ENCODE assay signal across 8 mouse cellular contexts in genomic region chr13:10360199-10360694, GRCm38 (mm10). TPM values are rescaled to one million over a fixed set of nuclear protein-coding genes. Genes with fewer than 3 reads are reported as not detected.
DNase-seq lines count a peak whose midpoint lies in the region; ATAC-seq lines count a peak whose summit lies in the region.

No protein-coding gene starts in this region.

- H3K4me3 ChIP-seq in kidney, embryonic 14.5 days (ENCODE audit: low read length), result peak overlapping the region; percentile 58
- H3K4me3 ChIP-seq in liver, embryonic 15.5 days (replicated peaks), result peak overlapping the region; percentile 30

- no peaks in the 10 kb centered on the region for H3K4me1 ChIP-seq in kidney, embryonic 14.5 days (ENCODE audit: control insufficient read depth, insufficient read depth, low read length)
- H3K4me1 ChIP-seq in liver, embryonic 15.5 days (replicated peaks), result no peaks in the 10 kb centered on the region

- H3K4me2 ChIP-seq in kidney, embryonic 14.5 days (replicated peaks; ENCODE audit: low read depth, low read length), result peak overlapping the region; percentile 95
- peak overlapping the region; percentile 56 for H3K4me2 ChIP-seq in liver, embryonic 15.5 days

- 0% methylated on average over 40 of the region's 60 CpGs for WGBS in kidney, embryonic 14.5 days
- under 1% methylated on average over 58 of the region's 60 CpGs for WGBS in liver, embryonic 15.5 days (ENCODE audit: insufficient replicate concordance)

- ATAC-seq in kidney, embryonic 14.5 days (ENCODE audit: low FRiP score, low TSS enrichment), result peak; percentile 83
- no peak for ATAC-seq in liver, embryonic 15.5 days (ENCODE audit: insufficient read depth)

- H3K36me3 ChIP-seq in kidney, embryonic 14.5 days (ENCODE audit: control insufficient read depth, insufficient read depth, low read length), result no peaks in the 10 kb centered on the region
- no peaks in the 10 kb centered on the region for H3K36me3 ChIP-seq in liver, embryonic 15.5 days (replicated peaks)

- peak; percentile 18 for DNase-seq in gastrocnemius, postnatal 10 days
- DNase-seq in gastrocnemius, adult 18-20 months (ENCODE audit: low spot score), result no peak
- peak; percentile 18 to 25 for DNase-seq in adrenal gland, postnatal 36 days
- DNase-seq in gastrocnemius, postnatal 25 days, result peak; percentile 7
- peak; percentile 6 for DNase-seq in retina, postnatal 7 days (ENCODE audit: low read depth, low spot score)
- DNase-seq in thymus, postnatal 25 days, result no peak

- no peaks in the 10 kb centered on the region for H3K9me3 ChIP-seq in kidney, embryonic 14.5 days (ENCODE audit: control insufficient read depth, low read length)
- H3K9me3 ChIP-seq in liver, embryonic 15.5 days (replicated peaks), result no peaks in the 10 kb centered on the region

- peak overlapping the region; percentile 53 for H3K9ac ChIP-seq in kidney, embryonic 14.5 days (ENCODE audit: low read depth, low read length)
- H3K9ac ChIP-seq in liver, embryonic 15.5 days, result no peak overlapping the region

- peaks cover 32% of the 10 kb centered on the region for H3K27me3 ChIP-seq in kidney, embryonic 14.5 days (ENCODE audit: control insufficient read depth, insufficient read depth, low read length)
- H3K27me3 ChIP-seq in liver, embryonic 15.5 days, result peaks cover 43% of the 10 kb centered on the region

- H3K27ac ChIP-seq in kidney, embryonic 14.5 days (ENCODE audit: low read depth, low read length), result no peak overlapping the region
- H3K27ac ChIP-seq in liver, embryonic 15.5 days (replicated peaks), result no peak overlapping the region

RNA-seq across cellular contexts. Expression of gene Chrm3, which starts 0.4 kb away (rescaled TPM):
- total RNA-seq in gastrocnemius, postnatal 10 days (2021), result 1 to 10 TPM in 1 of 2 experiments, under 1 TPM in 1; 0.80 to 1.1 TPM
- under 1 TPM; 0.25 to 0.33 TPM for total RNA-seq in gastrocnemius, adult 18-20 months (2021)
- 1 to 10 TPM; 1.9 to 2.5 TPM for total RNA-seq in adrenal gland, postnatal 36 days (2021)
- total RNA-seq in gastrocnemius, postnatal 25 days (2021), result 1 to 10 TPM in 1 of 2 experiments, under 1 TPM in 1; 0.20 to 1.1 TPM
- polyA plus RNA-seq in kidney, embryonic 14.5 days (2014; fragmentation: Nextera tagmentation; extraction: Ambion mirVana), result 0.91 and 0.96 TPM in 2 replicates
- 0.03 TPM in 1 of 2 replicates, not detected in the other for polyA plus RNA-seq in liver, embryonic 15.5 days (2015; fragmentation: Nextera tagmentation; extraction: Ambion mirVana)

Comparison
In these comparisons a context has a peak if more than half of its experiments do, and no peak if none do; other contexts are left out.
1. DNase-seq: peak in gastrocnemius, postnatal 10 days (single experiment), adrenal gland, postnatal 36 days (2 of 2), gastrocnemius, postnatal 25 days (single experiment) and retina, postnatal 7 days (single experiment); none in gastrocnemius, adult 18-20 months (single experiment) and thymus, postnatal 25 days (single experiment).